9 mouse cellular contexts compared by ENCODE assay signal in the genomic region with DNA sequence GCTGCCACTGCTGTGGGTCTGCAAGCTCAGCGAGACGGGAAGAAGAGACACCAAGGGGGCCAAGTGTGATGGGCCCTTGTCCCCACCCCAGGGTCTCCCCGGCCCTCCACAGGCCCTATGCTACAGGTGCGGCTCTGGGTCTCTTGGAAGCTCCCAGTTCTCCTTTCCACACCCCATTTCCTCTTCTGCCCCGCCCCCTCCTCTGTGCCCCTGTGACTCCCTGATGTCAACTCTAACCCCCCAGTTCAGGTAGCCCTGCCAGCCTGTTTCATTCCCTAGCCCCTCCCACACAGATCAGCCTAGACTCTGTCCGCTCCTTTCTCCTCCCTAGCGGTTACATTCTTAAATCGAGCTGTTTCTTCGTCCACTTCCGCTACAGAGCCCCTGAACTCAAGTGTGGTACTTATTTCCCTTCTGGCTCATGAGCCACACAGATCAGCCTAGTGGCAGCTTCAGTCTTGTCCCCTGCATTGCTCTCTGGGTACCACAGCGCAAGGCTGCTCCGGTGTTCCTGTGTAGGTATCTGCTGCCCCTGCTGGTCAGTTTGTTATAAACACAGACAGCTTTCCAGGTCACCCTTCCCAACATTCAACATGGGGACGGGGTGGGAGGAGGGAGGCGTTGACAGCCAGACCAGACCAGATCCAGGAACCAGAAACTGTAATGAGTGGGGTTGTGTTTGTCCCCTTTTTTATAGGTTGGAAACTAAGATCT. TPM values are rescaled to one million over a fixed set of nuclear protein-coding genes. Genes with fewer than 3 reads are reported as not detected.
DNase-seq lines count a peak whose midpoint lies in the region; ATAC-seq and TF ChIP-seq lines count a peak whose summit lies in the region.
"Had no signal": no experiment of that assay in that cellular context is flagged by ENCODE, and none has a peak within 500 bp of the region (broad histone marks: within the 10 kb centered on the region; RNA-seq: fewer than 3 reads in every experiment).

No protein-coding gene starts in this region.

- H3K27ac ChIP-seq in forebrain, embryonic 13.5 days, result no peak overlapping the region
- no peak overlapping the region for H3K27ac ChIP-seq in liver, embryonic 14.5 days
- no peak overlapping the region for H3K27ac ChIP-seq in neural tube, embryonic 12.5 days
- H3K27ac ChIP-seq in stomach, embryonic 16.5 days (ENCODE audit: low read length), result no peak overlapping the region

- 13% methylated on average over 14 of the region's 14 CpGs for WGBS in forebrain, embryonic 13.5 days
- WGBS in liver, embryonic 14.5 days (ENCODE audit: insufficient replicate concordance), result 10% methylated on average over 14 of the region's 14 CpGs
- WGBS in neural tube, embryonic 12.5 days, result 13% methylated on average over 14 of the region's 14 CpGs
- WGBS in stomach, embryonic 16.5 days, result 17% methylated on average over 14 of the region's 14 CpGs

- peak; percentile 92 for ATAC-seq in forebrain, embryonic 13.5 days
- ATAC-seq in liver, embryonic 14.5 days (ENCODE audit: insufficient read depth), result 0 out of 2 replicates have a peak, but pooled peaks have one; percentile 28
- ATAC-seq in neural tube, embryonic 12.5 days (ENCODE audit: low FRiP score, low read depth), result peak; percentile 58; the same call in 1 of the 2 replicates
- peak; percentile 83; the same call in 1 of the 2 replicates for ATAC-seq in stomach, embryonic 16.5 days (ENCODE audit: insufficient read depth, low FRiP score)

- peaks cover 4% of the 10 kb centered on the region; the same call in 1 of the 2 replicates for H3K4me1 ChIP-seq in forebrain, embryonic 13.5 days
- no peaks in the 10 kb centered on the region for H3K4me1 ChIP-seq in liver, embryonic 14.5 days (replicated peaks; ENCODE audit: control insufficient read depth in 2 of 2, insufficient read depth in 2 of 2, low read length in 1 of 2)
- H3K4me1 ChIP-seq in neural tube, embryonic 12.5 days, result peaks cover 6% of the 10 kb centered on the region; the same call in 1 of the 2 replicates
- no peaks in the 10 kb centered on the region for H3K4me1 ChIP-seq in stomach, embryonic 16.5 days (ENCODE audit: control insufficient read depth, insufficient read depth, low read length)

- intact Hi-C loops in heart, postnatal 10 days (cut with DNase I), result loop anchor here (1.0 to 5.0 kb wide), 4 partner anchors 19 to 153 kb away; a partner anchor contains a TSS

- H3K4me2 ChIP-seq in forebrain, embryonic 13.5 days, result peak overlapping the region; percentile 34
- H3K4me2 ChIP-seq in liver, embryonic 14.5 days (ENCODE audit: low read depth), result no peak overlapping the region
- peak overlapping the region; percentile 39 for H3K4me2 ChIP-seq in neural tube, embryonic 12.5 days (replicated peaks)
- 0 out of 2 replicates have a peak overlapping the region, but pooled peaks have one; percentile 5 for H3K4me2 ChIP-seq in stomach, embryonic 16.5 days (ENCODE audit: low read depth, low read length)

- no peaks in the 10 kb centered on the region; the same call in 1 of the 2 replicates for H3K27me3 ChIP-seq in forebrain, embryonic 13.5 days
- H3K27me3 ChIP-seq in liver, embryonic 14.5 days (ENCODE audit: control insufficient read depth, insufficient read depth, low read length), result no peaks in the 10 kb centered on the region
- H3K27me3 ChIP-seq in neural tube, embryonic 12.5 days (replicated peaks), result no peaks in the 10 kb centered on the region
- no peaks in the 10 kb centered on the region for H3K27me3 ChIP-seq in stomach, embryonic 16.5 days (ENCODE audit: control insufficient read depth, insufficient read depth, low read length)

- no peaks in the 10 kb centered on the region for H3K36me3 ChIP-seq in forebrain, embryonic 13.5 days (ENCODE audit: poor library complexity, severe bottlenecking)
- no peaks in the 10 kb centered on the region for H3K36me3 ChIP-seq in liver, embryonic 14.5 days (replicated peaks; ENCODE audit: control insufficient read depth, insufficient read depth, low read depth)
- no peaks in the 10 kb centered on the region for H3K36me3 ChIP-seq in neural tube, embryonic 12.5 days
- H3K36me3 ChIP-seq in stomach, embryonic 16.5 days (ENCODE audit: control insufficient read depth, insufficient read depth, low read length), result no peaks in the 10 kb centered on the region

- no peak overlapping the region for H3K9ac ChIP-seq in forebrain, embryonic 13.5 days
- H3K9ac ChIP-seq in liver, embryonic 14.5 days (replicated peaks), result no peak overlapping the region
- peak overlapping the region; percentile 8; the same call in 1 of the 2 replicates for H3K9ac ChIP-seq in neural tube, embryonic 12.5 days
- no peak overlapping the region for H3K9ac ChIP-seq in stomach, embryonic 16.5 days (ENCODE audit: low read length)

- H3K4me3 ChIP-seq in forebrain, embryonic 13.5 days, result no peak overlapping the region
- H3K4me3 ChIP-seq in liver, embryonic 14.5 days (ENCODE audit: insufficient read depth in 1 of 2, low read depth in 2 of 2, low read length in 2 of 2), result no peak overlapping the region
- no peak overlapping the region for H3K4me3 ChIP-seq in neural tube, embryonic 12.5 days
- no peak overlapping the region for H3K4me3 ChIP-seq in stomach, embryonic 16.5 days (replicated peaks; ENCODE audit: low read length)
- H3K4me3 ChIP-seq: erythroblast, embryonic 14.5 days had no signal

- DNase-seq in CD8-positive naive resting alpha-beta T cell, adult 2 months (ENCODE audit: low read depth in 2 of 2, low spot score in 2 of 2), result peak; percentile 37 to 56
- DNase-seq in c-Kit-positive CD71-positive TER-119-negative erythroid progenitor cells, embryonic 14.5 days (ENCODE audit: low read depth), result peak; percentile 30
- DNase-seq in heart, postnatal 10 days, result peak; percentile 88 to 90
- DNase-seq in kidney, postnatal 36 days, result peak; percentile 91
- peak; percentile 27 to 41 (median 29) for DNase-seq in liver, embryonic 14.5 days (ENCODE audit: low read depth in 3 of 3, low spot score in 3 of 3)

- TF ChIP-seq EP300 in liver, embryonic 14.5 days (IDR thresholded peaks at IDR 0.05; ENCODE audit: low read depth), result no peak

- TF ChIP-seq CTCF in liver, embryonic 14.5 days (IDR thresholded peaks at IDR 0.05; ENCODE audit: low read depth), result peak; percentile 90

- H3K9me3 ChIP-seq in forebrain, embryonic 13.5 days (replicated peaks), result no peaks in the 10 kb centered on the region
- H3K9me3 ChIP-seq in liver, embryonic 14.5 days (ENCODE audit: control insufficient read depth, low read length), result no peaks in the 10 kb centered on the region
- H3K9me3 ChIP-seq in neural tube, embryonic 12.5 days, result no peaks in the 10 kb centered on the region
- H3K9me3 ChIP-seq in stomach, embryonic 16.5 days (replicated peaks; ENCODE audit: control insufficient read depth, low read length), result no peaks in the 10 kb centered on the region

RNA-seq across cellular contexts. Expression of a gene that starts 26.3 kb away (rescaled TPM):
- 10.8 and 12.9 TPM in 2 replicates for polyA plus RNA-seq in forebrain, embryonic 13.5 days (2015; fragmentation: Nextera tagmentation; extraction: Ambion mirVana)
- 100 to 1,000 TPM; 109 to 129 TPM for total RNA-seq in heart, postnatal 10 days (2021)
- 5.1 and 11.4 TPM in 2 replicates for polyA plus RNA-seq in liver, embryonic 14.5 days (2012; rRNA removed)
- polyA plus RNA-seq in liver, embryonic 14.5 days (2014; fragmentation: Nextera tagmentation; extraction: Ambion mirVana), result 15.9 and 17.6 TPM in 2 replicates
- 24.7 and 27.4 TPM in 2 replicates for polyA plus RNA-seq in neural tube, embryonic 12.5 days (2016; fragmentation: Nextera tagmentation; extraction: Ambion mirVana)
- polyA plus RNA-seq in stomach, embryonic 16.5 days (2015; fragmentation: Nextera tagmentation; extraction: Ambion mirVana), result 48.6 and 59.9 TPM in 2 replicates

RNA-seq across cellular contexts. Expression of a gene that starts 39.6 kb away (rescaled TPM):
- polyA plus RNA-seq in forebrain, embryonic 13.5 days (2015; fragmentation: Nextera tagmentation; extraction: Ambion mirVana), result 10.5 and 11.2 TPM in 2 replicates
- 10 to 100 TPM; 40.4 to 61.8 TPM for total RNA-seq in heart, postnatal 10 days (2021)
- 4.6 and 5.1 TPM in 2 replicates for polyA plus RNA-seq in liver, embryonic 14.5 days (2012; rRNA removed)
- 5.1 and 6.1 TPM in 2 replicates for polyA plus RNA-seq in liver, embryonic 14.5 days (2014; fragmentation: Nextera tagmentation; extraction: Ambion mirVana)
- 4.5 and 6.5 TPM in 2 replicates for polyA plus RNA-seq in neural tube, embryonic 12.5 days (2016; fragmentation: Nextera tagmentation; extraction: Ambion mirVana)
- 9.8 and 10.5 TPM in 2 replicates for polyA plus RNA-seq in stomach, embryonic 16.5 days (2015; fragmentation: Nextera tagmentation; extraction: Ambion mirVana)

Comparison
In these comparisons a context has a peak if more than half of its experiments do, and no peak if none do; other contexts are left out.
1. DNase-seq: peak in every context shown above with its lines; median percentile 91 in kidney, postnatal 36 days; 89 in heart, postnatal 10 days; 46 in CD8-positive naive resting alpha-beta T cell, adult 2 months; 30 in c-Kit-positive CD71-positive TER-119-negative erythroid progenitor cells, embryonic 14.5 days; 29 in liver, embryonic 14.5 days.
2. ATAC-seq: peak in every context shown above with its lines; median percentile 92 in forebrain, embryonic 13.5 days; 83 in stomach, embryonic 16.5 days; 58 in neural tube, embryonic 12.5 days; 28 in liver, embryonic 14.5 days.